In genomic region chr10:107752351-107753143, GRCm38 (mm10) we compare ENCODE assay signal across 10 mouse cellular contexts. TPM values are rescaled to one million over a fixed set of nuclear protein-coding genes. Genes with fewer than 3 reads are reported as not detected.
DNase-seq lines count a peak whose midpoint lies in the region; ATAC-seq and TF ChIP-seq lines count a peak whose summit lies in the region.
"Had no signal": no experiment of that assay in that cellular context is flagged by ENCODE, and none has a peak within 500 bp of the region (broad histone marks: within the 10 kb centered on the region; RNA-seq: fewer than 3 reads in every experiment).

No protein-coding gene starts in this region.

- no peak overlapping the region for H3K9ac ChIP-seq in lung, embryonic 16.5 days (ENCODE audit: low read length)
- H3K9ac ChIP-seq in heart, embryonic 16.5 days (ENCODE audit: low read length): no peak overlapping the region
- no peak overlapping the region for H3K9ac ChIP-seq in neural tube, embryonic 13.5 days

- no peak overlapping the region for H3K27ac ChIP-seq in lung, embryonic 16.5 days (ENCODE audit: low read length)
- no peak overlapping the region for H3K27ac ChIP-seq in heart, embryonic 16.5 days (ENCODE audit: low read length)
- H3K27ac ChIP-seq in neural tube, embryonic 13.5 days (replicated peaks): no peak overlapping the region

- no peaks in the 10 kb centered on the region for H3K36me3 ChIP-seq in lung, embryonic 16.5 days (ENCODE audit: control insufficient read depth, insufficient read depth, low read length)
- H3K36me3 ChIP-seq in heart, embryonic 16.5 days (ENCODE audit: control insufficient read depth, insufficient read depth): no peaks in the 10 kb centered on the region
- H3K36me3 ChIP-seq in neural tube, embryonic 13.5 days: no peaks in the 10 kb centered on the region

- peaks cover 3% of the 10 kb centered on the region; the same call in 1 of the 2 replicates for H3K4me1 ChIP-seq in lung, embryonic 16.5 days (replicated peaks; ENCODE audit: control insufficient read depth, insufficient read depth, low read length)
- H3K4me1 ChIP-seq in lung, adult 2 months (ENCODE audit: control insufficient read depth, insufficient read depth, low read length): peaks cover 3% of the 10 kb centered on the region; the same call in 1 of the 2 replicates
- no peaks in the 10 kb centered on the region for H3K4me1 ChIP-seq in heart, embryonic 16.5 days (ENCODE audit: control insufficient read depth, insufficient read depth, low read length)
- H3K4me1 ChIP-seq in neural tube, embryonic 13.5 days (replicated peaks): peaks cover 13% of the 10 kb centered on the region; the same call in 1 of the 2 replicates

- peak; percentile 60 for ATAC-seq in lung, embryonic 16.5 days (ENCODE audit: low read depth)
- 0 out of 2 replicates have a peak, but pooled peaks have one; percentile 32 for ATAC-seq in heart, embryonic 16.5 days (replicated peaks; ENCODE audit: extremely low read depth, insufficient read depth, low FRiP score)
- ATAC-seq in neural tube, embryonic 13.5 days (ENCODE audit: low read depth): peak; percentile 79
- ATAC-seq: Patski had no signal

- no peak for TF ChIP-seq POLR2A in lung, adult 2 months (IDR thresholded peaks at IDR 0.05; ENCODE audit: borderline replicate concordance, extremely low read depth, low read depth, low read length)

- H3K27me3 ChIP-seq in lung, embryonic 16.5 days (ENCODE audit: control insufficient read depth, insufficient read depth, low read depth, low read length): no peaks in the 10 kb centered on the region
- no peaks in the 10 kb centered on the region for H3K27me3 ChIP-seq in heart, embryonic 16.5 days (ENCODE audit: control insufficient read depth, insufficient read depth, low read length)
- no peaks in the 10 kb centered on the region for H3K27me3 ChIP-seq in neural tube, embryonic 13.5 days

- H3K4me2 ChIP-seq in lung, embryonic 16.5 days (ENCODE audit: low read depth, low read length): peak overlapping the region; percentile 39
- H3K4me2 ChIP-seq in heart, embryonic 16.5 days (ENCODE audit: low read depth, low read length): peak overlapping the region; percentile 52
- H3K4me2 ChIP-seq in neural tube, embryonic 13.5 days: peak overlapping the region; percentile 43

- 26% methylated on average over 15 of the region's 15 CpGs for WGBS in lung, embryonic 16.5 days
- 26% methylated on average over 15 of the region's 15 CpGs for WGBS in lung, adult 2 months
- WGBS in heart, embryonic 16.5 days: 29% methylated on average over 15 of the region's 15 CpGs
- WGBS in neural tube, embryonic 13.5 days: 21% methylated on average over 15 of the region's 15 CpGs

- DNase-seq in lung, adult 2 months: no peak
- peak; percentile 69 to 83 for DNase-seq in left cerebral cortex, adult 18-20 months (ENCODE audit: low spot score in 2 of 2)
- no peak for DNase-seq in cerebellum, adult 18-20 months
- no peak for DNase-seq in ovary, postnatal 36 days (ENCODE audit: low spot score)
- DNase-seq in ovary, postnatal 14 days (ENCODE audit: low spot score): no peak

- TF ChIP-seq CTCF in lung, adult 2 months (IDR thresholded peaks at IDR 0.05; ENCODE audit: insufficient read depth, low read length): no peak

- no peaks in the 10 kb centered on the region for H3K9me3 ChIP-seq in lung, embryonic 16.5 days (ENCODE audit: control insufficient read depth, low read length)
- no peaks in the 10 kb centered on the region for H3K9me3 ChIP-seq in heart, embryonic 16.5 days (replicated peaks; ENCODE audit: control insufficient read depth, low read length)
- no peaks in the 10 kb centered on the region for H3K9me3 ChIP-seq in neural tube, embryonic 13.5 days

- peak overlapping the region; percentile 7 for H3K4me3 ChIP-seq in lung, embryonic 16.5 days (ENCODE audit: low read length)
- no peak overlapping the region for H3K4me3 ChIP-seq in lung, adult 2 months (replicated peaks; ENCODE audit: extremely low read depth, low read depth, low read length)
- peak overlapping the region; percentile 24 for H3K4me3 ChIP-seq in heart, embryonic 16.5 days (ENCODE audit: low read length)
- no peak overlapping the region for H3K4me3 ChIP-seq in neural tube, embryonic 13.5 days

RNA-seq across cellular contexts. Expression of gene Ptprq, which starts 32.7 kb away (rescaled TPM):
- polyA plus RNA-seq in lung, embryonic 16.5 days (2015; fragmentation: Nextera tagmentation; extraction: Ambion mirVana): 0.09 TPM in 2 replicates
- 0.05 and 0.13 TPM in 2 replicates for polyA plus RNA-seq in lung, adult 2 months (2012; rRNA removed)
- polyA plus RNA-seq in heart, embryonic 16.5 days (2015; fragmentation: Nextera tagmentation; extraction: Ambion mirVana): 0.12 and 0.17 TPM in 2 replicates
- total RNA-seq in left cerebral cortex, adult 18-20 months (2021): under 1 TPM; 0.07 to 0.12 TPM
- polyA plus RNA-seq in neural tube, embryonic 13.5 days (2015; fragmentation: Nextera tagmentation; extraction: Ambion mirVana): 0.15 and 0.23 TPM in 2 replicates
- polyA plus RNA-seq: liver, adult 2 months had no signal

Comparison
In these comparisons a context has a peak if more than half of its experiments do, and no peak if none do; other contexts are left out.
1. H3K4me3 ChIP-seq: peak in lung, embryonic 16.5 days (single experiment) and heart, embryonic 16.5 days (single experiment); none in lung, adult 2 months (single experiment) and neural tube, embryonic 13.5 days (single experiment).
2. DNase-seq: peak in left cerebral cortex, adult 18-20 months (2 of 2); none in lung, adult 2 months (single experiment), cerebellum, adult 18-20 months (0 of 2), ovary, postnatal 36 days (single experiment) and ovary, postnatal 14 days (single experiment).
3. Peak in every context shown above with its lines, with median percentiles within 50 percentile points of each other: ATAC-seq and H3K4me2 ChIP-seq.